Mouse (Mus musculus) MEL (cell line): ENCODE data around the gene Enthd1. TPM values are rescaled to one million over a fixed set of nuclear protein-coding genes. Genes with fewer than 3 reads are reported as not detected.

Experiments
- DNase-seq: peaks from one replicate; pipeline ENCODE4 v3.0.0; 2011; ENCODE audit warnings: low read depth, low spot score
- H3K27ac ChIP-seq: 2 replicates; pipeline ENCODE4 v1.5.1; 2012; ENCODE audit warnings: low read depth, mild to moderate bottlenecking, control low read depth, low read length, moderate library complexity; ENCODE audit not compliant: control insufficient read depth
- H3K27me3 ChIP-seq, 2 experiments: fragments of 150-350 bp in 1 of 2; sonication (generic) in 1 of 2; 2 replicates each; pipeline ENCODE4 v1.6.1; 2012; ENCODE audit warnings: low read length in 2 of 2, mild to moderate bottlenecking in 2 of 2, improper control_type of control experiment in 1 of 2, moderate library complexity in 1 of 2; ENCODE audit not compliant: insufficient read depth in 2 of 2, control insufficient read depth in 1 of 2
- H3K36me3 ChIP-seq, 2 experiments: 2 replicates each; pipeline ENCODE4 v1.6.1; 2012 to 2014; ENCODE audit warnings: low read length in 2 of 2, improper control_type of control experiment in 1 of 2, inconsistent platforms in 1 of 2, mild to moderate bottlenecking in 1 of 2; ENCODE audit not compliant: insufficient read depth in 2 of 2, control insufficient read depth in 1 of 2
- H3K4me1 ChIP-seq, 2 experiments: fragments of 150-350 bp in 1 of 2; sonication (generic) in 1 of 2; 2 replicates each; pipeline ENCODE4 v1.6.1; 2012; ENCODE audit warnings: low read length in 2 of 2, improper control_type of control experiment in 1 of 2, mild to moderate bottlenecking in 1 of 2; ENCODE audit not compliant: insufficient read depth in 2 of 2, control insufficient read depth in 1 of 2
- H3K4me3 ChIP-seq, 2 experiments: fragments of 150-350 bp in 1 of 2; sonication (generic) in 1 of 2; 2 replicates each; pipeline ENCODE4 v1.5.1; 2012; ENCODE audit warnings: low read depth in 2 of 2, low read length in 2 of 2, mild to moderate bottlenecking in 2 of 2, moderate library complexity in 2 of 2, control low read depth in 1 of 2, improper control_type of control experiment in 1 of 2; ENCODE audit not compliant: control insufficient read depth in 1 of 2, insufficient read depth in 1 of 2
- H3K79me2 ChIP-seq: 2 replicates; pipeline ENCODE4 v1.6.1; 2012; ENCODE audit warnings: mild to moderate bottlenecking, low read length, moderate library complexity; ENCODE audit not compliant: control insufficient read depth, poor library complexity, insufficient read depth
- H3K9ac ChIP-seq: 2 replicates; pipeline ENCODE4 v1.6.1; 2012; ENCODE audit warnings: low read depth, mild to moderate bottlenecking, control low read depth, low read length, moderate library complexity; ENCODE audit not compliant: control insufficient read depth, poor library complexity, severe bottlenecking
- H3K9me3 ChIP-seq: fragments of 150-350 bp; sonication (generic); replicated peaks from 2 replicates; pipeline ENCODE4 v1.6.1; 2012; ENCODE audit warnings: mild to moderate bottlenecking, low read length, improper control_type of control experiment, moderate library complexity; ENCODE audit not compliant: insufficient read depth
- BHLHE40 ChIP-seq: IDR thresholded peaks from 2 replicates; pipeline ENCODE4 v1.6.1; 2012; ENCODE audit warnings: low read depth, mild to moderate bottlenecking, inconsistent platforms, low read length, improper control_type of control experiment, borderline replicate concordance
- CHD1 ChIP-seq: IDR thresholded peaks from 2 replicates; pipeline ENCODE4 v1.6.1; 2012; ENCODE audit warnings: low read depth, mild to moderate bottlenecking, inconsistent platforms, low read length, improper control_type of control experiment
- CTCF ChIP-seq, 3 experiments: IDR thresholded peaks in 2 of 3; conservative IDR thresholded peaks in 1 of 3; 2 replicates each; pipeline ENCODE4 v1.5.1; 2011 to 2012; ENCODE audit warnings: low read length in 3 of 3, low read depth in 2 of 3, mild to moderate bottlenecking in 2 of 3, improper control_type of control experiment in 1 of 3, inconsistent platforms in 1 of 3, mixed read lengths in 1 of 3, moderate library complexity in 1 of 3; ENCODE audit not compliant: control insufficient read depth in 1 of 3, insufficient read depth in 1 of 3, poor library complexity in 1 of 3, severe bottlenecking in 1 of 3
- E2F4 ChIP-seq: IDR thresholded peaks from 2 replicates; pipeline ENCODE4 v1.6.1; 2011; ENCODE audit warnings: low read depth, low read length, improper control_type of control experiment, borderline replicate concordance
- EP300 ChIP-seq, 2 experiments: IDR thresholded peaks; 2 replicates each; pipeline ENCODE4 v1.6.1; 2011; ENCODE audit warnings: improper control_type of control experiment in 2 of 2, low read length in 2 of 2, low read depth in 1 of 2, mild to moderate bottlenecking in 1 of 2
- GATA1 ChIP-seq: IDR thresholded peaks from 2 replicates; pipeline ENCODE4 v1.6.1; 2011; ENCODE audit warnings: low read depth, low read length, improper control_type of control experiment
- HCFC1 ChIP-seq: IDR thresholded peaks from 2 replicates; pipeline ENCODE4 v1.6.1; 2012; ENCODE audit warnings: low read depth, mild to moderate bottlenecking, inconsistent platforms, low read length, improper control_type of control experiment, moderate library complexity
- JUND ChIP-seq: IDR thresholded peaks from 2 replicates; pipeline ENCODE4 v1.6.1; 2011; ENCODE audit warnings: low read depth, mild to moderate bottlenecking, improper control_type of control experiment, low read length
- KAT2A ChIP-seq: conservative IDR thresholded peaks from 2 replicates; pipeline ENCODE4 v1.6.1; 2012; ENCODE audit warnings: low read depth, low read length, improper control_type of control experiment, inconsistent platforms
- MAX ChIP-seq: IDR thresholded peaks from 2 replicates; pipeline ENCODE4 v1.6.1; 2011; ENCODE audit warnings: low read length, improper control_type of control experiment
- MAZ ChIP-seq: IDR thresholded peaks from 2 replicates; pipeline ENCODE4 v1.6.1; 2012; ENCODE audit warnings: low read depth, mild to moderate bottlenecking, inconsistent platforms, low read length, improper control_type of control experiment
- MXI1 ChIP-seq: IDR thresholded peaks from 2 replicates; pipeline ENCODE4 v1.6.1; 2011; ENCODE audit warnings: mild to moderate bottlenecking, low read depth, low read length, improper control_type of control experiment
- MYB ChIP-seq: IDR thresholded peaks from 2 replicates; pipeline ENCODE4 v1.6.1; 2011; ENCODE audit warnings: mild to moderate bottlenecking, low read depth, low read length, improper control_type of control experiment
- MYC ChIP-seq: IDR thresholded peaks from 2 replicates; pipeline ENCODE4 v1.6.1; 2011; ENCODE audit warnings: low read depth, mild to moderate bottlenecking, low read length, improper control_type of control experiment, moderate library complexity
- NELFE ChIP-seq: IDR thresholded peaks from 2 replicates; pipeline ENCODE4 v1.6.1; 2011; ENCODE audit warnings: low read depth, low read length, improper control_type of control experiment
- NRF1 ChIP-seq: IDR thresholded peaks from 2 replicates; pipeline ENCODE4 v1.6.1; 2014; ENCODE audit warnings: low read depth, mild to moderate bottlenecking, inconsistent platforms, low read length, improper control_type of control experiment, moderate library complexity; ENCODE audit not compliant: poor library complexity, insufficient read depth, severe bottlenecking
- POLR2A ChIP-seq, 2 experiments: IDR thresholded peaks; 2 replicates each; pipeline ENCODE4 v1.6.1; 2011 to 2012; ENCODE audit warnings: low read length in 2 of 2, mild to moderate bottlenecking in 2 of 2, control low read depth in 1 of 2, improper control_type of control experiment in 1 of 2, low read depth in 1 of 2, moderate library complexity in 1 of 2; ENCODE audit not compliant: control insufficient read depth in 1 of 2, insufficient read depth in 1 of 2, poor library complexity in 1 of 2
- POLR2AphosphoS5 ChIP-seq: IDR thresholded peaks from 2 replicates; pipeline ENCODE4 v1.6.1; 2012; ENCODE audit warnings: low read depth, borderline replicate concordance, mild to moderate bottlenecking, inconsistent platforms, low read length, moderate library complexity, mixed read lengths
- RAD21 ChIP-seq: IDR thresholded peaks from 2 replicates; pipeline ENCODE4 v1.6.1; 2011; ENCODE audit warnings: mild to moderate bottlenecking, low read depth, low read length, improper control_type of control experiment
- RCOR1 ChIP-seq: IDR thresholded peaks from 2 replicates; pipeline ENCODE4 v1.6.1; 2012; ENCODE audit warnings: low read depth, mild to moderate bottlenecking, inconsistent platforms, low read length, improper control_type of control experiment
- SMC3 ChIP-seq: IDR thresholded peaks from 2 replicates; pipeline ENCODE4 v1.6.1; 2011; ENCODE audit warnings: low read depth, low read length, improper control_type of control experiment
- TBP ChIP-seq: IDR thresholded peaks from 2 replicates; pipeline ENCODE4 v1.8.0; 2011; ENCODE audit warnings: low read depth, low read length, improper control_type of control experiment
- TCF12 ChIP-seq: IDR thresholded peaks from 2 replicates; pipeline ENCODE4 v1.6.1; 2014; ENCODE audit warnings: low read depth, mild to moderate bottlenecking, inconsistent platforms, low read length, improper control_type of control experiment, moderate library complexity
- USF1 ChIP-seq: IDR thresholded peaks from 2 replicates; pipeline ENCODE4 v1.6.1; 2014; ENCODE audit warnings: low read depth, mild to moderate bottlenecking, inconsistent platforms, low read length, improper control_type of control experiment, moderate library complexity
- ZC3H11A ChIP-seq: IDR thresholded peaks from 2 replicates; pipeline ENCODE4 v1.6.1; 2012; ENCODE audit warnings: low read depth, mild to moderate bottlenecking, inconsistent platforms, low read length, improper control_type of control experiment
- polyA plus RNA-seq, 2 experiments: library from polyadenylated mRNA; stranded (reverse) in 1 of 2; unstranded in 1 of 2; fragments of >175 nt in 1 of 2; fragments of >200 nt in 1 of 2; gene quantifications; 2 replicates each; pipeline versions ENCODE4 v1.2.1 to v1.2.4; 2012; ENCODE audit warnings: low replicate concordance in 2 of 2, low read depth in 1 of 2; ENCODE audit not compliant: insufficient read length in 2 of 2, insufficient read depth in 1 of 2, missing spikeins in 1 of 2
- total RNA-seq: library from RNA; depleted of rRNA; stranded (reverse); fragments of 300-350 nt; gene quantifications from 2 replicates; pipeline ENCODE4 v1.2.3, GENCODE M21; 2012

Gene Enthd1
- total and polyA plus RNA-seq, 3 experiments = not detected

GRCm38 (mm10) chr15:80538075-80538474 is 26.9 kb downstream of the Enthd1 start:
- no peaks in the 10 kb centered on the region for H3K79me2 ChIP-seq
- DNase-seq = no peak
- no peak overlapping the region for H3K27ac ChIP-seq
- H3K36me3 ChIP-seq = no peaks in the 10 kb centered on the region
- no peaks in the 10 kb centered on the region for H3K9me3 ChIP-seq
- TF ChIP-seq CHD1 (no peak), BHLHE40 (no peak), JUND (no peak), NRF1 (no peak), EP300 (IDR thresholded peaks at IDR 0.05; ENCODE audit: low read depth in 1 of 2, low read length in 2 of 2) (no peak), MAX (no peak), RCOR1 (no peak), TBP (no peak), E2F4 (no peak), SMC3 (no peak), MYC (no peak), HCFC1 (no peak), MYB (no peak), USF1 (no peak), RAD21 (no peak), MAZ (no peak)
- H3K27me3 ChIP-seq = no peaks in the 10 kb centered on the region; a peak in 1 of 4 replicates
- no peak overlapping the region for H3K9ac ChIP-seq
- no peaks in the 10 kb centered on the region for H3K4me1 ChIP-seq
- H3K4me3 ChIP-seq = no peak overlapping the region

DNA sequence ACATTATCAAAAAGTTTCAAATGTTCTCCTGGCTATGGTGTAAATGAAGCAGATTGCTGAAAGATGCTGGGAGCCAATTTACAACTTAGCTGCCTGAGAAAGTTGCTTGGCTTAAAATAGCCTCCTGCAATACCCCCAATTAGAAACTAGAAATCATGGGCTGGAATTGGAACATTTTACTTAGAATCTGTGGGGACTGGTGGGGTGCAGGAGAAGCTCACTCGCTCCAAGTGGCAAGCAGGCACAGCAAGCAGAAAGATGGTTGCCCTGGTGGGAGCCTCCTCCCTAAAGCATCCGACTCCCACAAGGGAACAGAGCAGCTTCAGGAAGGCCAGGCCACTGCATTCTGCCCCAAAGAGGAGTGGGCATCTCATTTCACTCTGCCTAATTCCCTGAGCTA is 28.9 kb downstream of the Enthd1 start:
- no peak overlapping the region for H3K27ac ChIP-seq
- H3K27me3 ChIP-seq = peaks cover 0 to 3% of the 10 kb centered on the region in 2 experiments; a peak in 3 of 4 replicates
- H3K4me3 ChIP-seq = no peak overlapping the region
- no peak for TF ChIP-seq ZC3H11A
- no peak for TF ChIP-seq POLR2AphosphoS5
- no peak for TF ChIP-seq TCF12
- TF ChIP-seq NRF1 = no peak
- TF ChIP-seq RAD21 = no peak
- TF ChIP-seq USF1 = no peak
- no peak for TF ChIP-seq BHLHE40
- no peak for TF ChIP-seq NELFE
- TF ChIP-seq TBP = no peak
- TF ChIP-seq MXI1 = no peak
- TF ChIP-seq E2F4 = no peak
- TF ChIP-seq GATA1 = no peak
- no peak for TF ChIP-seq MAZ
- TF ChIP-seq KAT2A = no peak
- TF ChIP-seq EP300 (IDR thresholded peaks at IDR 0.05; ENCODE audit: low read depth in 1 of 2, low read length in 2 of 2) = no peak
- TF ChIP-seq POLR2A (IDR thresholded peaks at IDR 0.05; ENCODE audit: control insufficient read depth in 1 of 2, insufficient read depth in 1 of 2, low read depth in 1 of 2, low read length in 2 of 2, poor library complexity in 1 of 2) = no peak
- no peak for TF ChIP-seq MYB
- TF ChIP-seq CTCF (IDR thresholded peaks at IDR 0.05 in 2 of 3, conservative IDR thresholded peaks at IDR 0.05 in 1 of 3; ENCODE audit: control insufficient read depth in 1 of 3, insufficient read depth in 1 of 3, low read depth in 2 of 3, low read length in 3 of 3, poor library complexity in 1 of 3, severe bottlenecking in 1 of 3) = no peak
- no peak for TF ChIP-seq HCFC1
- no peak for TF ChIP-seq SMC3
- no peaks in the 10 kb centered on the region for H3K9me3 ChIP-seq
- H3K9ac ChIP-seq = no peak overlapping the region
- H3K79me2 ChIP-seq = no peaks in the 10 kb centered on the region
- H3K36me3 ChIP-seq = no peaks in the 10 kb centered on the region
- DNase-seq = no peak
- H3K4me1 ChIP-seq = no peaks in the 10 kb centered on the region; a peak in 1 of 4 replicates
